Mouse (Mus musculus): ENCODE data around the gene Gapdh.
"Not testable (repeated sequence)": the region's sequence is repeated elsewhere in the genome, so short reads cannot be mapped to it uniquely, and the experiment has no call there.

The Gapdh gene

DNA sequence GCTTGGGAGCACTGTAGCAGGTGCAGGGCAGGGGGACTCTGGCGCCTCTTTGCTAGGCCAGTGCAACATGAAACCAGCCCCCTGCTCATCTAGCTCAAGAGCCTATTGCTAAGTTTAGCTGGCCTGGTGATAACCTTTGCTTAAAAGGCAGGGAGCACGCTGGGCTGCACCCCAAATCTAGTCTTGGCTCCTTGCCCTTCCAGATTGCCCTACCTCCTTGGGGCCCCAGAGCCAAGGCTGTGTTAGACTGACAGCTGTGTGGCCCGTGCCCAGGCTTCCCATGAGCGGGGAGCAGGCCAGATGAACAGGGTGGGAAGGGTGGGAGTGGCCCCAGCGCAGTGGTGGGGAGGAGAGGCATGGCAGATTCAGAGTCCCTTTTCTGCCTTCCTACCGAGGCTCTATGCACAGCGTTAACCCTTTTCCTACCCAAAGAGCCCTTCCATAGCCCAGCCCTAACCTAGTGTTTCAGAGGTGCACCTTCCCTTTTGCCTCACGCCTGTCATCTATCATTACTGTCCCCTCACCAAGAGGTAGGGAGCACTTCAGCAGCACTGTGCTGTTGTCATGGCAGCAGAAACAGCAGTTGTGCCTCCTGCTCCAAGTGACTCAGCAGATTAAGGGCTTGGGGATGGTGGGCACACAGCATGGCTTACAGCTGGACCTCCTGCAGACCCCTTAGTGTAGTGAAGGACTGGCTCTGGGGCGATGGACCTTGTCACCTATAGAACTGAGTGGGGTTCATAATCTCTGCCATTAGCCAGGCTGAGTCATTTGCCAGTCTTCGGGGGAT lies 789 bp upstream of the Gapdh start:
- DNase-seq = peak; percentile 65 to 72

DNA sequence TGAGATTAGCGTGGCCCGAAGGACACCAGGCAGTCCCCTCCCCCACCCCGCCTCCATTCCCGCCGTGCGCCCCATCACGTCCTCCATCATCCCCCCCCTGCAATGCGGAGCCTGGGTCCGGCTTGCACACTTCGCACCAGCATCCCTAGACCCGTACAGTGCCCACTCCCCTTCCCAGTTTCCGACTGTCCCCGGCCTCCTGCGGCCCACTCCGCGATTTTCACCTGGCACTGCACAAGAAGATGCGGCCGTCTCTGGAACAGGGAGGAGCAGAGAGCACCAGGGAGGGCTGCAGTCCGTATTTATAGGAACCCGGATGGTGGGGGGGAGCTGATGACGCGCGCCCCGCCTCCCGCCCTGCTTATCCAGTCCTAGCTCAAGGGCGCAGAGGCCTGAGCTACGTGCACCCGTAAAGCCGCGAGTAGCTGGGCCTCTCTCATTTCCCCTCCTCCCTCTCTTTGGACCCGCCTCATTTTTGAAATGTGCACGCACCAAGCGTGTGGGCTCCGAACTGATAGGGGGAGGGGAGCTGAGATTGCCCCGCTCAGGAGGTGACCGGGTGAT lies 857 bp downstream of the Gapdh start:
- DNase-seq = peak; percentile 99

DNA sequence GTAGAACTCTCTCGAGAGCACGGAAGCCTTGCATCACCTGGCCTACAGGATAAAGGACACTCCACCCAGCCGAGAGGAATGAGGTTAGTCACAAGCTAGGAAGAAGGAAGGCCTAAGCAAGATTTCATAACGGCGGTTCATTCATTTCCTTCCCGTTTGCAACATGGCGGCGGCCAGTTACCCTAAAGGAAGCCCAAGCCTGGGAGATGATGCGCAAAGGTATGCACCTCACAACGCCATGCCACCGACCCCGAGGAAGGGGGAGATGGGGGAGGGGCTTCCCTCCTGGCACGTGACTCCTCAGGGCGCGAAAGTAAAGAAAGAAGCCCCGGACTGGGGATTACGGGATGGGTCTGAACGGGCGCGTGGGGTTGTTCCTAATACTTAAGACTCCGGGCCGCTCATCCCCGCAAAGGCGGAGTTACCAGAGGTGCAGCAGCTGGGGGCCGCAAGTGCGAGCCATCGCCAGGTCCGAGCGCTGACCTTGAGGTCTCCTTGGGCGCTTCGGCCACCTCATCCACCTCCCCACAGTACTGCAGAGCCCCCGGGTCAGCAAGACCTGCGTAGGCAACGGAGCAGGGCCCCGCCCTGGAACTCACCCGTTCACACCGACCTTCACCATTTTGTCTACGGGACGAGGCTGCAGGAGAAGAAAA lies 1.5 kb downstream of the Gapdh start:
- DNase-seq = peak; percentile 85 to 87

GRCm38 (mm10) chr6:125163801-125164657 lies 2.2 kb downstream of the Gapdh start:
- DNase-seq = peak; percentile 33 to 45

- DNase-seq = not testable (repeated sequence)
These were observed 3.5 kb downstream of the Gapdh start for GRCm38 (mm10) chr6:125162615-125163305.

DNA sequence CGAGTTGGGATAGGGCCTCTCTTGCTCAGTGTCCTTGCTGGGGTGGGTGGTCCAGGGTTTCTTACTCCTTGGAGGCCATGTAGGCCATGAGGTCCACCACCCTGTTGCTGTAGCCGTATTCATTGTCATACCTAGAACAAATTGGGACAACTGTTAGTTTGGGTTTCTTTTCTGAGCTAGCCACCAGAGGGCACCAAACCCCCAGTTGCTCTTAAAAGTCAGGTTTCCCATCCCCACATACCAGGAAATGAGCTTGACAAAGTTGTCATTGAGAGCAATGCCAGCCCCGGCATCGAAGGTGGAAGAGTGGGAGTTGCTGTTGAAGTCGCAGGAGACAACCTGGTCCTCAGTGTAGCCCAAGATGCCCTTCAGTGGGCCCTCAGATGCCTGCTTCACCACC lies 4.3 kb downstream of the Gapdh start:
- peak; percentile 85 to 87 for DNase-seq

GRCm38 (mm10) chr6:125160854-125161760 lies 5.2 kb downstream of the Gapdh start:
- DNase-seq = peak; percentile 45 to 51

- peak in 1 of 2 experiments; percentile 22 for DNase-seq
These were observed 5.8 kb downstream of the Gapdh start for GRCm38 (mm10) chr6:125160558-125160853.

DNA sequence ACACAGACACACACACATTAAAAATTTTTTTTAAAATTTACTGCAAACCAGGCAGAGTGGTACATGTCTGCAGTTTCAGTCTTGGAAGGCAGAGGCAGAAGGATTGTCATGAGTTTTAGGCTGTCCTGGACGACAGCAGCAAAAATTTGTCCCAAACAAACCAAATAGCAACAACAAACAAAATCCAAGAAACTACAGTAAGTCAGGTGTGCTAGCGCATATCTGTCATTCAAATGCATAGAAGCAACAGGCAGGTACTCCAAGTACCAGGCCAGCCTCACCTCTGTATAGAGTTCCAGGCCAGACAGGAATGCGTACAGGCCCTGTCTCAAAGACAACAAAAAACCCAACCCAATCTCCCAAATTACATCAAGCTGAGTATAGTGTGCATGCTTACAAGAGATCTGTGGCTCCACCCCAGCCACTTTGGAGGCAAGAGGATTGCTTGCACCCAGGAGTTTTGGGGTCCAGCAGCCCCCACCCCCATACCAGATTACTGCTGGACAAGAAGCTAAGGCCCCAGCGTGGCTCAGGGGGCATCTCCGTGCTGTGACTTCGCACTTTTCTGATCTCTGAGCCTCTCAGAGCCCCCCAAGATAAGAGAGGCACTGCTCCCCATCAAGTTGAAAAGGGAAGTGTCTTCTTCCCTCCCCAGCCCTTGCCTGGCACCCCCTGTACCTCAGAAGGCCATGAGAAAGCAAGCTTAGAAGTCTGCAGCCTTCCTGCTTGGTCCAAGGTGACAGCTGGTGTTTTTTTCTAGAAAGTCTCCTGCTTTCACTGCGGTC lies 6.3 kb downstream of the Gapdh start:
- DNase-seq = no peak

- no peak for DNase-seq
These were observed 7.2 kb downstream of the Gapdh start for GRCm38 (mm10) chr6:125158944-125159492.

- no peak for DNase-seq
These were observed 9.2 kb downstream of the Gapdh start for GRCm38 (mm10) chr6:125156903-125157614.

DNA sequence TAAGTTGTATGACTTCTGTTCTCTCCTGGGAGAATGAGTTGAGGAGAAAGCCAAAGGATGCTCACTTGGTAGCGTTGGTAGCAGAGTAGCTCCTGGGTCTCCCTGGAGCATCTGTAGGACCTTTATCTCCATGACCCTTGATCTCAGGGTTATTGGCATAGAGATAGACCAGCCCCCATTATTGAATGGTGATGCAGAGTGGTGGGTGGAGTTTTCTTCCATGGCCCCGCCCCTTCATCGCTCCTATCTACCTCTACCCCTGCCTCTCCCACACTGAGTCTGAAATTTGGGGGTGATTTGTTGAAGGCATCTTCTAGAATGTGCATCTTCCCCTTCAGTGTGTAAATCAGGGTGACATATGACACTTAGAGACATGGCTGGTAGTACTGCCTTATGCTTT lies 9.8 kb downstream of the Gapdh start:
- DNase-seq = no peak

GRCm38 (mm10) chr6:125155262-125155661 lies 11.0 kb downstream of the Gapdh start:
- no peak for DNase-seq

DNA sequence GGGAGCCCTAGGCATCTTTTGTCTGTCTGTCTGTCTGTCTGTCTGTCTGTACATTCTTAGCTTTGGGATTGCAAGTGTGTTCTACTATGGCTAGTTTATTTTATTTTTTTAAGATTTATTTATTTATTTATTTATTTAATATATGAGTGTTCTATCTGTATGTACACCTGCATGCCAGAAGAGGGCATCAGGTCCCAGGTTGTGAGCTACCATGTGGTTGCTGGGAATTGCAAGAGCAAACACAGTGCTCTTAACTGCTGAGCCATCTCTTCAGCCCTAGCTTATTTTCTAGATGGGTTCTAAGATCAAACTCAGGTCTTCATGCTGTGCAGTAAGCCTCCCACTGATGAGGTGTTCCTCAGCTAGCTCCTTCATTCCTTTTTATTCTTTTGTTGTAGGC lies 11.7 kb downstream of the Gapdh start:
- DNase-seq = peak; percentile 52 to 53

DNA sequence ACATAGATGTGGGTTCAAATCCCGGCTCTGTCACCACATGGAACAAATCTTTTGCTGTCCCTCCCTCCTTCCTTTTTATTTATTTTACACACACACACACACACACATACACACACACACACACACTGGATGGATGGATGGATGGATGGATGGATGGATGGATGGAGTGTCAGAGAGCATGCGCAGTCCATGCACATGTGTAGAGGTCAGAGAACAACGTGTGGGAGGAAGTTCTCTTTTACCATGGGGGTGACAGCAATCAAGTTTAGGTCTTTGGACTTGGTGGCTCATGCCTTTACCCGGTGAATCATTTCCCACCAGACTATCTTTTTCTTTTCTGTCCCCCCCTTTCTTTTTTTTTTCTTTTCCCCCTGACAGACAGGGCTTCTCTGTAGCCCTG lies 12.6 kb downstream of the Gapdh start:
- DNase-seq = no peak

DNA sequence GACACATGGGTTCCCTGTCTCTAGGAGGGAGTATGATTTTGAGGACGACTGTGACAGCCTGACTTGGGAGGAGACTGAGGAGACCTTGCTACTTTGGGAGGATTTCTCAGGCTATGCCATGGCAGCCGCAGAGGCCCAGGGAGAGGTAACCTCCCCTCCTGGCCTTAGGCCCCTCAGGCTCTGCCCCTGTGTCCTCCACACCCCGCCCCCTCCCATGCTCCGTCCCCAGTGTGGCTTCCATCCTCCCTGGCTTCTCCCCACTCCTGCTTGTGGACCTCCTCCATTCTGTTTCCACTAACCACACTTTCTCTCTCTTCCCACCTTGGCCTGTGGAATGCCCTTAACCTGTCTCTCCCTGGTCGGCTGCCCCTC lies 13.3 kb downstream of the Gapdh start:
- no peak for DNase-seq

DNA sequence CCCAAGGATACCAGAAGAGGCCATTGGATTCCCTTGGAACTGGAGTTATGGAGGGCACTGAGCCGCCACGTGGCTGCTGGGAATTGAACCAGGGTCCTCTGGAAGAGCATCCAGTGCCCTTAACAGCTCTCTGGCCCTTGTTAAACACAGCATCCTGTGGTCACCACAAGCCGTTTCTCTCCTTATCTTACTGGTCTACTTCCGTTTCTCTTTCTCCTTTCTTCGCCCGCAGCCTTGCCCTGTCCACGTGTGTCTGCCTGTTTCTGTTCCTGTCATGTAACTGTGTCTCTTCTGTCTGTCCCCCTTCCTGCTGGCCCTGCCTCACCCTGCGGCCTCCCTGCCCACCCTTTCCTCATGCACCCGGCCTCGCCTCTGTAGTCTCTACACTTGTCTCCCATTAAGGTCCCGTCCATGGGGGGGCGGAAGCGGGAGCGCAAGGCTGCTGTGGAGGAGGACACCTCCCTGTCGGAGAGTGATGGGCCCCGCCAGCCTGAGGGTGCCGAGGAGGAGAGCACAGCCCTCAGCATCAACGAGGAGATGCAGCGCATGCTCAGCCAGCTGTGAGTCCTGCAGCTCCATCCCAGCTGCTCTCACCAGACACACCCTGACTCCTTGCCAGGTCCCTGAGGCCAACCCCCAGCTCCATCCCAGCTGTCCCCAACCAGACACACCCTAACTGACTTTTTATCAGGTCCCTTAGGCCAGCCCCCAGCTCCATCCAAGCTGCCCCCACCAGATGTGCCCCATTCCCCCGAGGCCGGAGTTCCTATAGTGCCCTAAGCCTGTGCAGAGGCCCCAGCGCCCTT lies 13.9 kb downstream of the Gapdh start:
- DNase-seq = no peak

DNA sequence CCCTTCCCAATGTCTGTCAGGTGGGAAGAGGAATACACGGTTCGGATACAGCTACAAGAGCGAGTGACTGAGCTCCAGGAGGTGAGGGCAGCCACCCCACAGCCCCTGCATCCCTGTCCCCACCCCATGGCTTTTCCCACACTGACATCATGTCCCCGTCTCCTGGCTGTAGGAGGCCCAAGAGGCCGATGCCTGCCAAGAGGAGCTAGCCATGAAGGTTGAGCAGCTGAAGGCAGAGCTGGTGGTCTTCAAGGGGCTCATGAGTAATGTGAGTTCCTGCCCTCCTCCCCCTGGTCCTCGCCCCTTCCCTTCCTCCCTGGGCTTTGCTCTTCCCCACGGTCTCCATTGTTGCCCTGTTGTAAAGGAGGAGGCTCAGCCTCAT lies 16.7 kb downstream of the Gapdh start:
- peak in 1 of 2 experiments; percentile 41 for DNase-seq

Data from cerebellum, postnatal 10 days (tissue).